Mouse (Mus musculus) kidney, postnatal 10 days (tissue): ENCODE results near the gene Scyl3.

Experiments
- DNase-seq: peaks from one replicate; pipeline ENCODE4 v3.0.0; 2021; ENCODE audit warnings: mixed read lengths

The Scyl3 gene

GRCm38 (mm10) chr1:163964008-163964689 lies 35.2 kb downstream of the Scyl3 start:
- no peak for DNase-seq

- DNase-seq = no peak
Observed at GRCm38 (mm10) chr1:163974471-163974870, 45.6 kb downstream of the Scyl3 start.

- DNase-seq = no peak
Observed at GRCm38 (mm10) chr1:163975088-163975487, 46.2 kb downstream of the Scyl3 start.

GRCm38 (mm10) chr1:163976515-163976914 lies 47.6 kb downstream of the Scyl3 start:
- DNase-seq = no peak

GRCm38 (mm10) chr1:163992371-163992770 lies 63.5 kb downstream of the Scyl3 start:
- DNase-seq = no peak

GRCm38 (mm10) chr1:163994173-163994720 lies 65.3 kb downstream of the Scyl3 start:
- DNase-seq = no peak

GRCm38 (mm10) chr1:163994721-163995608 lies 66.1 kb downstream of the Scyl3 start, which contains the start of the genes BC055324 and Mettl18:
BC055324 (minus strand) TSS chr1:163994796.
Mettl18 (plus strand) TSS chr1:163994889.
- DNase-seq = peak; percentile 93

- DNase-seq = no peak
Observed at GRCm38 (mm10) chr1:163995609-163995913, 66.7 kb downstream of the Scyl3 start.

GRCm38 (mm10) chr1:164001831-164002452 lies 73.0 kb downstream of the Scyl3 start:
- DNase-seq = no peak

- no peak for DNase-seq
Observed at GRCm38 (mm10) chr1:164004311-164004710, 75.4 kb downstream of the Scyl3 start.
